Mouse (Mus musculus) small intestine, adult 2 months (tissue): ENCODE measurements around the gene Map3k1.

Source experiments
- CTCF ChIP-seq: fragments of 200-500 bp; IDR thresholded peaks from 2 replicates; pipeline ENCODE4 v1.5.1; 2012; ENCODE audit warnings: low read depth, mild to moderate bottlenecking, control low read depth, inconsistent platforms, low read length, moderate library complexity, mixed read lengths; ENCODE audit not compliant: insufficient replicate concordance, insufficient read length; ENCODE audit errors: extremely low read depth
- POLR2A ChIP-seq: fragments of 200-500 bp; IDR thresholded peaks from 2 replicates; pipeline ENCODE4 v1.6.1; 2012; ENCODE audit warnings: low read depth, mild to moderate bottlenecking, control low read depth, inconsistent platforms, low read length, moderate library complexity

GRCm38 (mm10) chr13:111835787-111836186 is 27.0 kb upstream of the Map3k1 start:
- TF ChIP-seq POLR2A: no peak
- no peak for TF ChIP-seq CTCF
